Mouse (Mus musculus): ENCODE results near the gene Onecut1.

DNA sequence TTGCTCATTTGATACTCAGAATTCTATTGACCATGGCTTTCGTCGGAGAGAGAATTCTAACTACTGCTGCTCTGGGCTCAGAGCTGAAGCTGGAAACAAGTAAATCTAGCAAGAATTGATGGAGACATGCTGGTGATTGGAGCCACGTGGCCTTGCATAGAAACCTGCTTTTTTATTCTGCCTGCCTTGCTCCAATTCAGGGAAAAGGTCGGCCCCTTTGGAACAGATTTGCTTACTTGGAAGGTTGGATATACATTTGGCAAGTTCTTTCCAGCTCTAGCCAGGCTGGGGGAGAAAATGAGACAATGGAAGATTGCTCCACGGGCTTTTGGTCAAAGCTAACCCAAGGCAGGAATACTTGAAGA is 11.0 kb upstream of the Onecut1 start:
- TF ChIP-seq POLR2A (IDR thresholded peaks at IDR 0.05; ENCODE audit: control insufficient read depth, low read depth, low read length) (no peak), CTCF (IDR thresholded peaks at IDR 0.05; ENCODE audit: control insufficient read depth, insufficient read depth, insufficient replicate concordance, low read depth, low read length) (no peak)

Measured in testis, adult 2 months (tissue).